Mouse (Mus musculus): Measurements from ENCODE around the gene Usp4.

Usp4 gene

GRCm38 (mm10) chr9:108436182-108436581, 88.5 kb downstream of the Usp4 start, which contains the start of gene BC048562:
Gene BC048562 (plus strand): TSS chr9:108436482.
- no peak for TF ChIP-seq GATA4 (IDR thresholded peaks at IDR 0.05; ENCODE audit: insufficient replicate concordance, low read length)

GRCm38 (mm10) chr9:108439176-108439575, 91.5 kb downstream of the Usp4 start:
- no peak for TF ChIP-seq GATA4 (IDR thresholded peaks at IDR 0.05; ENCODE audit: insufficient replicate concordance, low read length)

- TF ChIP-seq GATA4 (IDR thresholded peaks at IDR 0.05; ENCODE audit: insufficient replicate concordance, low read length) = no peak
These were observed 92.8 kb downstream of the Usp4 start for GRCm38 (mm10) chr9:108440485-108440884.

GRCm38 (mm10) chr9:108441236-108441919, 93.7 kb downstream of the Usp4 start:
- TF ChIP-seq GATA4 (IDR thresholded peaks at IDR 0.05; ENCODE audit: insufficient replicate concordance, low read length) = no peak

Measured in liver, adult (tissue).